Mouse (Mus musculus): ENCODE measurements around the gene Tmem126a. TPM values are rescaled to one million over a fixed set of nuclear protein-coding genes. Genes with fewer than 3 reads are reported as not detected.

Gene Tmem126a
- polyA plus RNA-seq, 1 experiment from 2014 or later: 146 TPM

DNA sequence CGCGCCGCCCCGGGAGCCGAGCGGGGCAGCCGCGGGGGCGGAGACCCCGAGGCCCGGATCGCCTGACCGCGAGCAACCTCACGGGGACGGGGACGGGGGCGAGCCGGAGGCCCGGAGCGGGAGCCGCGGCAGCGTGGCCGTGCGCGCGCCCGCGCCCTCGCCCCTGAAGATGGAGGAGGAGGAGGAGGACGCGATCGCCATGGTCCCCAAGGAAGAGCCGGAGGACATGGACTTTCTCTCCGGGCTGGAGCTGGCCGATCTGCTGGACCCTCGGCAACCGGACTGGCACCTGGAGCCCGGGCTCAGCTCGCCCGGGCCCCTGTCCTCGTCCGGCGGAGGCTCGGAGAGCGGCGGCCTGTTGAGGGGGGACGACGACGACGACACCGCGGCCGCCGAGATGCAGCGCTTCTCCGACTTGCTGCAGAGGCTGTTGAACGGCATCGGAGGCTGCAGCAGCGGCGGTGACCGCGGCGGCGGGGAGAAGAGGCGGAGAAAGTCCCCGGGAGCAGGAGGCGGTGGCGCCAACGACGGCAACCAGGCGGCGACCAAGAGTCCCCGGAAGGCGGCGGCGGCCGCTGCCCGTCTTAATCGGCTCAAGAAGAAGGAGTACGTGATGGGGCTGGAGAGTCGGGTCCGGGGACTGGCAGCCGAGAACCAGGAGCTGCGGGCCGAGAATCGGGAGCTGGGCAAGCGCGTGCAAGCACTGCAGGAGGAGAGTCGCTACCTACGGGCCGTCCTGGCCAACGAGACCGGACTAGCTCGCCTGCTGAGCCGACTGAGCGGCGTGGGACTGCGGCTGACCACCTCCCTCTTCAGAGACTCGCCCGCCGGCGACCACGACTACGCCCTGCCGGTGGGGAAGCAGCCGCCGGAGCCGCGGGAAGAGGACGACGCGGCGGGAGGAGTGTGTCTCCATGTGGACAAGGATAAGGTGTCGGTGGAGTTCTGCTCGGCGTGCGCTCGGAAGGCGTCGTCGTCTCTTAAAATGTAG lies 13.6 kb downstream of the Tmem126a start:
- WGBS: under 1% methylated on average over 122 of the region's 123 CpGs
- peak; percentile 77 for DNase-seq (ENCODE audit: low spot score)
- no peaks in the 10 kb centered on the region for H3K27me3 ChIP-seq (ENCODE audit: low read depth, poor library complexity, severe bottlenecking)
- peaks cover 24% of the 10 kb centered on the region for H3K36me3 ChIP-seq
- peak overlapping the region; percentile 99 for H3K4me3 ChIP-seq
- peak overlapping the region; percentile 99 for H3K27ac ChIP-seq (replicated peaks)
- H3K4me1 ChIP-seq: peaks cover 18% of the 10 kb centered on the region
- H3K9me3 ChIP-seq (replicated peaks): no peaks in the 10 kb centered on the region

GRCm38 (mm10) chr7:90442518-90443080 lies 14.4 kb downstream of the Tmem126a start, which contains the start of gene Crebzf:
Gene Crebzf, plus strand, starts transcription at chr7:90442729.
- under 1% methylated on average over 54 of the region's 54 CpGs for WGBS
- Histone ChIP-seq H3K9me3 (replicated peaks) (no peaks in the 10 kb centered on the region), H3K27me3 (ENCODE audit: low read depth, poor library complexity, severe bottlenecking) (no peaks in the 10 kb centered on the region), H3K4me3 (peak within 1 kb of the TSS; percentile 99), H3K27ac (replicated peaks) (peak within 1 kb of the TSS; percentile 99), H3K4me1 (peaks cover 18% of the 10 kb centered on the region), H3K36me3 (peaks cover 16% of the 10 kb centered on the region)
- peak; percentile 97 for DNase-seq (ENCODE audit: low spot score)

GRCm38 (mm10) chr7:90442070-90442469 lies 15.0 kb downstream of the Tmem126a start:
- no peaks in the 10 kb centered on the region for H3K27me3 ChIP-seq (ENCODE audit: low read depth, poor library complexity, severe bottlenecking)
- 14% methylated on average over 4 of the region's 4 CpGs for WGBS
- no peaks in the 10 kb centered on the region for H3K9me3 ChIP-seq (replicated peaks)
- DNase-seq (ENCODE audit: low spot score): no peak
- peak overlapping the region; percentile 99 for H3K4me3 ChIP-seq
- H3K27ac ChIP-seq (replicated peaks): peak overlapping the region; percentile 99
- peaks cover 18% of the 10 kb centered on the region for H3K4me1 ChIP-seq
- H3K36me3 ChIP-seq: peaks cover 11% of the 10 kb centered on the region

GRCm38 (mm10) chr7:90440044-90440443 lies 17.0 kb downstream of the Tmem126a start:
- Histone ChIP-seq H3K4me1 (peaks cover 8% of the 10 kb centered on the region), H3K27ac (replicated peaks) (no peak overlapping the region), H3K27me3 (ENCODE audit: low read depth, poor library complexity, severe bottlenecking) (no peaks in the 10 kb centered on the region), H3K36me3 (no peaks in the 10 kb centered on the region), H3K9me3 (replicated peaks) (no peaks in the 10 kb centered on the region), H3K4me3 (no peak overlapping the region)
- no peak for DNase-seq (ENCODE audit: low spot score)
- WGBS: 90% methylated on average over 4 of the region's 4 CpGs

GRCm38 (mm10) chr7:90432221-90432620 lies 24.8 kb downstream of the Tmem126a start:
- no peaks in the 10 kb centered on the region for H3K27me3 ChIP-seq (ENCODE audit: low read depth, poor library complexity, severe bottlenecking)
- peaks cover 2% of the 10 kb centered on the region for H3K4me1 ChIP-seq
- no peaks in the 10 kb centered on the region for H3K9me3 ChIP-seq (replicated peaks)
- no peak overlapping the region for H3K27ac ChIP-seq (replicated peaks)
- DNase-seq (ENCODE audit: low spot score): no peak
- no peaks in the 10 kb centered on the region for H3K36me3 ChIP-seq
- no peak overlapping the region for H3K4me3 ChIP-seq

DNA sequence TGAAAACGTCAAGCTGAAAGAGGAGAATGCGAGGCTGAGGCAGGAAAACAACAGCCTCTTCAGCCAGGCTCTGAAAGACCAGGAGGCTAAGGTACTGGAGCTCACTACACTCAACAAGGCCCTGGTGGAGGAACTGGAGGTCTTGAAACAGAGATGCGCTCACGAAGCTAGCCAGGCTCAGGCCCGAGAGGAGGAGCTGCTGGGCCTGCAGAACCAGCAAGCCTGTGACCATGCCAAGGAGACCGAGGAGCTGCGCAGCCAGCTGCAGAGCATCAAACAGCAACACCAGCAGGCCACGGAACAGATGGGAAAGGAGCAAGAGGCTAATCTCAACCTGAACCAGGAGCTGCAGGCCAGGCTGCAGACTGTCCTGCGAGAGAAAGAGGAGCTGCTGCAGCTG lies 30.0 kb downstream of the Tmem126a start:
- no peaks in the 10 kb centered on the region for H3K9me3 ChIP-seq (replicated peaks)
- peak overlapping the region; percentile 52 for H3K4me3 ChIP-seq
- no peaks in the 10 kb centered on the region for H3K36me3 ChIP-seq
- peak overlapping the region; percentile 75; the same call in 1 of the 2 replicates for H3K27ac ChIP-seq (replicated peaks)
- no peak for DNase-seq (ENCODE audit: low spot score)
- H3K27me3 ChIP-seq (ENCODE audit: low read depth, poor library complexity, severe bottlenecking): no peaks in the 10 kb centered on the region
- 67% methylated on average over 9 of the region's 9 CpGs for WGBS
- H3K4me1 ChIP-seq: peaks cover 12% of the 10 kb centered on the region

GRCm38 (mm10) chr7:90426020-90427001 lies 30.7 kb downstream of the Tmem126a start, which contains the start of gene Ccdc89:
Gene Ccdc89, plus strand, starts transcription at chr7:90426577.
- H3K27me3 ChIP-seq (ENCODE audit: low read depth, poor library complexity, severe bottlenecking): no peaks in the 10 kb centered on the region
- H3K9me3 ChIP-seq (replicated peaks): no peaks in the 10 kb centered on the region
- DNase-seq (ENCODE audit: low spot score): peak; percentile 76
- H3K36me3 ChIP-seq: no peaks in the 10 kb centered on the region
- WGBS: 21% methylated on average over 29 of the region's 29 CpGs
- peak within 1 kb of the TSS; percentile 75 for H3K27ac ChIP-seq (replicated peaks)
- peaks cover 12% of the 10 kb centered on the region for H3K4me1 ChIP-seq
- peak within 1 kb of the TSS; percentile 52 for H3K4me3 ChIP-seq

DNA sequence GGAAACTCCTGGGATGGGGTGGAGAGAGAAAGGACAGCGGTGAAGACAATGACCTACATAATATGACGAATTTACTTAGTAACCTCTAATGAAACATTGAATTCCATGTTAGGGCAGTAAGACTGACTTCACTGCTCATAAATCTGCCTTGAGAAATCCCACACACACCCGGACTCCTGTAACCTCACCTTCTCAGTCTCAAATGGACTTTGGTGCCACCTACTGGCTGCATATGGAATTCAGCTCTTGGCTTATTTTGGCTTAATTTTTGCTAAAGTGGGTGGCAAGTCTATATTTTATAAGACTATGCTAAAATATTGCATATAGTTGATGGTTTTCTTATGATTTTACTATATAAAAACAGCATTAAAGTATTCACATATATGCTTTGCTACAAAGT lies 47.1 kb downstream of the Tmem126a start:
- H3K4me1 ChIP-seq: no peaks in the 10 kb centered on the region
- no peak overlapping the region for H3K27ac ChIP-seq (replicated peaks)
- H3K27me3 ChIP-seq (ENCODE audit: low read depth, poor library complexity, severe bottlenecking): no peaks in the 10 kb centered on the region
- H3K9me3 ChIP-seq (replicated peaks): no peaks in the 10 kb centered on the region; the same call in 1 of the 2 replicates
- WGBS: 59% methylated on average over 3 of the region's 3 CpGs
- H3K4me3 ChIP-seq: no peak overlapping the region
- peak; percentile 54 for DNase-seq (ENCODE audit: low spot score)
- no peaks in the 10 kb centered on the region for H3K36me3 ChIP-seq

Other genes with a start within 250 kb of the Tmem126a start
- not detected in 2 replicates for gene Ccdc83, start 191.5 kb downstream of the Tmem126a start, polyA plus RNA-seq (2016; fragmentation: Nextera tagmentation; extraction: Ambion mirVana)
- 3.8 and 4.3 TPM in 2 replicates for gene Sytl2, start 155.0 kb downstream of the Tmem126a start, polyA plus RNA-seq (2016; fragmentation: Nextera tagmentation; extraction: Ambion mirVana)
- gene Ccdc89, start 30.7 kb downstream of the Tmem126a start, polyA plus RNA-seq (2016; fragmentation: Nextera tagmentation; extraction: Ambion mirVana): 2.8 and 3.3 TPM in 2 replicates
- 26.6 and 29.1 TPM in 2 replicates for gene Crebzf, start 14.5 kb downstream of the Tmem126a start, polyA plus RNA-seq (2016; fragmentation: Nextera tagmentation; extraction: Ambion mirVana)
- gene Tmem126b, start 18.8 kb upstream of the Tmem126a start, polyA plus RNA-seq (2016; fragmentation: Nextera tagmentation; extraction: Ambion mirVana): 41.2 and 43.6 TPM in 2 replicates
- 1.1 and 1.7 TPM in 2 replicates for gene Dlg2, start 19.4 kb upstream of the Tmem126a start, polyA plus RNA-seq (2016; fragmentation: Nextera tagmentation; extraction: Ambion mirVana)

All from midbrain, embryonic 10.5 days (tissue).